Mouse (Mus musculus): Measurements from ENCODE around the gene Mul1. TPM values are rescaled to one million over a fixed set of nuclear protein-coding genes. Genes with fewer than 3 reads are reported as not detected.

Mul1 gene
- polyA plus RNA-seq (2014; fragmentation: Illumina TruSeq; extraction: RNeasy Lipid Tissue Mini Kit (QIAGEN cat#74804); ENCODE audit: low replicate concordance), result 3.6 TPM

GRCm38 (mm10) chr4:138434347-138435316, at the start of gene Mul1:
TSS of gene Mul1 (plus strand) at chr4:138434671.

GRCm38 (mm10) chr4:138395971-138396645, 38.4 kb upstream of the Mul1 start, which contains the start of gene Fam43b:
TSS of gene Fam43b (minus strand) at chr4:138396528.

GRCm38 (mm10) chr4:138453753-138454570, 19.5 kb downstream of the Mul1 start, which contains the start of gene Camk2n1:
TSS of gene Camk2n1 (plus strand) at chr4:138454314.

Other genes starting within 250 kb of the Mul1 start
- gene Hp1bp3, start 218.4 kb upstream of the Mul1 start, polyA plus RNA-seq (2014; fragmentation: Illumina TruSeq; extraction: RNeasy Lipid Tissue Mini Kit (QIAGEN cat#74804); ENCODE audit: low replicate concordance), result 73.7 TPM
- gene Sh2d5, start 184.3 kb upstream of the Mul1 start, polyA plus RNA-seq (2014; fragmentation: Illumina TruSeq; extraction: RNeasy Lipid Tissue Mini Kit (QIAGEN cat#74804); ENCODE audit: low replicate concordance), result not detected
- gene Kif17, start 184.2 kb upstream of the Mul1 start, polyA plus RNA-seq (2014; fragmentation: Illumina TruSeq; extraction: RNeasy Lipid Tissue Mini Kit (QIAGEN cat#74804); ENCODE audit: low replicate concordance), result not detected
- gene Ddost, start 129.9 kb upstream of the Mul1 start, polyA plus RNA-seq (2014; fragmentation: Illumina TruSeq; extraction: RNeasy Lipid Tissue Mini Kit (QIAGEN cat#74804); ENCODE audit: low replicate concordance), result 6.3 TPM
- 56.0 TPM for gene Pink1, start 108.4 kb upstream of the Mul1 start, polyA plus RNA-seq (2014; fragmentation: Illumina TruSeq; extraction: RNeasy Lipid Tissue Mini Kit (QIAGEN cat#74804); ENCODE audit: low replicate concordance)
- gene Cda, start 66.7 kb upstream of the Mul1 start, polyA plus RNA-seq (2014; fragmentation: Illumina TruSeq; extraction: RNeasy Lipid Tissue Mini Kit (QIAGEN cat#74804); ENCODE audit: low replicate concordance), result 5.1 TPM
- gene Fam43b, start 38.1 kb upstream of the Mul1 start, polyA plus RNA-seq (2014; fragmentation: Illumina TruSeq; extraction: RNeasy Lipid Tissue Mini Kit (QIAGEN cat#74804); ENCODE audit: low replicate concordance), result not detected
- gene Camk2n1, start 19.6 kb downstream of the Mul1 start, polyA plus RNA-seq (2014; fragmentation: Illumina TruSeq; extraction: RNeasy Lipid Tissue Mini Kit (QIAGEN cat#74804); ENCODE audit: low replicate concordance), result 49.8 TPM
- gene Vwa5b1, start 201.2 kb downstream of the Mul1 start, polyA plus RNA-seq (2014; fragmentation: Illumina TruSeq; extraction: RNeasy Lipid Tissue Mini Kit (QIAGEN cat#74804); ENCODE audit: low replicate concordance), result not detected